In genomic region chr8:124896632-124897385, GRCm38 (mm10) we compare ENCODE assay signal across 8 mouse cellular contexts. TPM values are rescaled to one million over a fixed set of nuclear protein-coding genes. Genes with fewer than 3 reads are reported as not detected.
A peak's percentile ranks its signal among the peaks of the same experiment; 100 is the strongest.
DNase-seq lines count a peak whose midpoint lies in the region; ATAC-seq lines count a peak whose summit lies in the region.

No protein-coding gene starts in this region.

- intact Hi-C loops in gastrocnemius, postnatal 14 days (cut with DNase I; ENCODE audit: low total_unique reads): loop anchor here (10.0 kb wide), 1 partner anchor 48 kb away; the partner anchor contains the start of gene Egln1
- intact Hi-C loops in left cerebral cortex, postnatal 25 days (cut with DNase I): loop anchor here (2.0 to 5.0 kb wide), 3 partner anchors 52 to 135 kb away; partner anchors contain the start of genes Egln1 and Tsnax

- ATAC-seq in inflammation-experienced regulatory T-cells, adult 6 months: peak; percentile 32

- peak; percentile 88 for DNase-seq in adrenal gland, adult 2 months
- DNase-seq in embryo, embryonic 11 days: peak; percentile 81
- peak; percentile 86 for DNase-seq in gastrocnemius, postnatal 14 days
- DNase-seq in left cerebral cortex, postnatal 25 days (ENCODE audit: low spot score in 2 of 2): peak; percentile 73 to 75
- DNase-seq in mesoderm, embryonic 11.5 days (ENCODE audit: low read depth, low spot score): peak; percentile 69
- peak; percentile 66 for DNase-seq in right cerebral cortex, postnatal 4 days
- DNase-seq in yolk sac, embryonic 10.5 days (ENCODE audit: low spot score): peak; percentile 69

RNA-seq across cellular contexts. Expression of gene Exoc8, which starts 0.7 kb away (rescaled TPM):
- 10 to 100 TPM; 19.9 to 24.2 TPM for total RNA-seq in adrenal gland, adult 2 months (2021)
- 9.1 and 10.6 TPM in 2 replicates for polyA plus RNA-seq in adrenal gland, adult 2 months (2012; rRNA removed)
- total RNA-seq in gastrocnemius, postnatal 14 days (2021): 1 to 10 TPM; 7.7 to 8.8 TPM
- polyA plus RNA-seq in inflammation-experienced regulatory T-cells, adult 6 months (2017; shearing (Covaris generic)): 1 to 10 TPM; 5.8 to 8.6 (median 6.9) TPM
- total RNA-seq in left cerebral cortex, postnatal 25 days (2021): 10 to 100 TPM; 36.2 to 38.9 TPM

RNA-seq across cellular contexts. Expression of gene Sprtn, which starts 0.9 kb away (rescaled TPM):
- total RNA-seq in adrenal gland, adult 2 months (2021): 10 to 100 TPM; 19.4 to 19.9 TPM
- 7.7 and 9.7 TPM in 2 replicates for polyA plus RNA-seq in adrenal gland, adult 2 months (2012; rRNA removed)
- 1 to 10 TPM; 6.6 to 8.8 TPM for total RNA-seq in gastrocnemius, postnatal 14 days (2021)
- 1 to 10 TPM; 5.9 to 7.6 (median 7.4) TPM for polyA plus RNA-seq in inflammation-experienced regulatory T-cells, adult 6 months (2017; shearing (Covaris generic))
- total RNA-seq in left cerebral cortex, postnatal 25 days (2021): 10 to 100 TPM; 12.7 to 12.9 TPM

RNA-seq across cellular contexts. Expression of gene 2810004N23Rik, which starts 33.9 kb away (rescaled TPM):
- 10 to 100 TPM; 25.9 to 28.0 TPM for total RNA-seq in adrenal gland, adult 2 months (2021)
- 7.6 and 10.7 TPM in 2 replicates for polyA plus RNA-seq in adrenal gland, adult 2 months (2012; rRNA removed)
- 10 to 100 TPM; 25.1 to 30.6 TPM for total RNA-seq in gastrocnemius, postnatal 14 days (2021)
- 10 to 100 TPM; 29.1 to 31.9 (median 31.8) TPM for polyA plus RNA-seq in inflammation-experienced regulatory T-cells, adult 6 months (2017; shearing (Covaris generic))
- total RNA-seq in left cerebral cortex, postnatal 25 days (2021): 10 to 100 TPM; 20.3 to 21.6 TPM

RNA-seq across cellular contexts. Expression of gene Gnpat, which starts 34.0 kb away (rescaled TPM):
- 100 to 1,000 TPM in 1 of 2 experiments, 10 to 100 TPM in 1; 81.0 to 108 TPM for total RNA-seq in adrenal gland, adult 2 months (2021)
- polyA plus RNA-seq in adrenal gland, adult 2 months (2012; rRNA removed): 66.9 and 77.8 TPM in 2 replicates
- 100 to 1,000 TPM in 1 of 2 experiments, 10 to 100 TPM in 1; 98.0 to 105 TPM for total RNA-seq in gastrocnemius, postnatal 14 days (2021)
- 10 to 100 TPM; 31.4 to 39.2 (median 38.9) TPM for polyA plus RNA-seq in inflammation-experienced regulatory T-cells, adult 6 months (2017; shearing (Covaris generic))
- 10 to 100 TPM; 49.6 to 55.2 TPM for total RNA-seq in left cerebral cortex, postnatal 25 days (2021)

RNA-seq across cellular contexts. Expression of gene Egln1, which starts 52.3 kb away (rescaled TPM):
- 10 to 100 TPM; 56.1 to 68.0 TPM for total RNA-seq in adrenal gland, adult 2 months (2021)
- polyA plus RNA-seq in adrenal gland, adult 2 months (2012; rRNA removed): 25.3 and 32.7 TPM in 2 replicates
- total RNA-seq in gastrocnemius, postnatal 14 days (2021): 10 to 100 TPM; 70.1 to 76.6 TPM
- 10 to 100 TPM in 2 of 3 experiments, 1 to 10 TPM in 1; 9.8 to 12.4 (median 12.0) TPM for polyA plus RNA-seq in inflammation-experienced regulatory T-cells, adult 6 months (2017; shearing (Covaris generic))
- 10 to 100 TPM; 67.3 to 67.5 TPM for total RNA-seq in left cerebral cortex, postnatal 25 days (2021)

Comparison
In these comparisons a context has a peak if more than half of its experiments do, and no peak if none do; other contexts are left out.
1. Peak in every context shown above with its lines: DNase-seq and ATAC-seq.